Mouse (Mus musculus): ENCODE measurements around the gene C1ql3. TPM values are rescaled to one million over a fixed set of nuclear protein-coding genes. Genes with fewer than 3 reads are reported as not detected.

Gene C1ql3
- total RNA-seq, 1 experiment, result 0.36 TPM

GRCm38 (mm10) chr2:12970049-12970724 lies 41.4 kb downstream of the C1ql3 start:
- Histone ChIP-seq H3K27ac (ENCODE audit: insufficient read depth, low read depth, low read length, poor library complexity, severe bottlenecking) (no peak overlapping the region), H3K4me3 (ENCODE audit: insufficient read depth in 1 of 2, low read depth in 1 of 2, low read length in 2 of 2, poor library complexity in 1 of 2, severe bottlenecking in 1 of 2) (no peak overlapping the region), H3K9ac (ENCODE audit: insufficient read depth, low read depth, low read length, poor library complexity, severe bottlenecking) (no peak overlapping the region), H3K4me1 (ENCODE audit: control insufficient read depth in 2 of 2, insufficient read depth in 2 of 2, low read length in 2 of 2, poor library complexity in 1 of 2) (no peaks in the 10 kb centered on the region), H3K9me3 (ENCODE audit: control insufficient read depth, insufficient read depth, low read depth, low read length) (no peaks in the 10 kb centered on the region), H3K36me3 (ENCODE audit: control insufficient read depth, insufficient read depth, low read length, poor library complexity, severe bottlenecking) (no peaks in the 10 kb centered on the region)
- no peak for TF ChIP-seq MAFK (IDR thresholded peaks at IDR 0.05; ENCODE audit: insufficient read depth, low read depth, low read length)
- TF ChIP-seq ZC3H11A (IDR thresholded peaks at IDR 0.05; ENCODE audit: borderline replicate concordance, low read depth, low read length), result no peak
- no peak for TF ChIP-seq HCFC1 (IDR thresholded peaks at IDR 0.05; ENCODE audit: borderline replicate concordance, insufficient read depth, low read length)
- no peak for TF ChIP-seq ZNF384 (IDR thresholded peaks at IDR 0.05; ENCODE audit: low read depth, low read length)
- TF ChIP-seq CHD2 (IDR thresholded peaks at IDR 0.05; ENCODE audit: low read depth, low read length), result no peak
- DNase-seq (ENCODE audit: low read depth, low spot score), result no peak
- in situ Hi-C loops (cut with MboI; ENCODE audit: low sequenced_read_pairs in 2 of 2, unreplicated experiment in 2 of 2), result no loop called here

- TF ChIP-seq MAFK (IDR thresholded peaks at IDR 0.05; ENCODE audit: insufficient read depth, low read depth, low read length) (no peak), CHD2 (IDR thresholded peaks at IDR 0.05; ENCODE audit: low read depth, low read length) (no peak), ZNF384 (IDR thresholded peaks at IDR 0.05; ENCODE audit: low read depth, low read length) (no peak), HCFC1 (IDR thresholded peaks at IDR 0.05; ENCODE audit: borderline replicate concordance, insufficient read depth, low read length) (no peak), ZC3H11A (IDR thresholded peaks at IDR 0.05; ENCODE audit: borderline replicate concordance, low read depth, low read length) (no peak)
- in situ Hi-C loops (cut with MboI; ENCODE audit: low sequenced_read_pairs in 2 of 2, unreplicated experiment in 2 of 2), result no loop called here
- no peak overlapping the region for H3K9ac ChIP-seq (ENCODE audit: insufficient read depth, low read depth, low read length, poor library complexity, severe bottlenecking)
These were observed 54.7 kb downstream of the C1ql3 start for GRCm38 (mm10) chr2:12956703-12957424.

More at GRCm38 (mm10) chr2:12956703-12957424, 54.7 kb downstream of the C1ql3 start:
- no peak overlapping the region for H3K27ac ChIP-seq (ENCODE audit: insufficient read depth, low read depth, low read length, poor library complexity, severe bottlenecking)
- no peak for DNase-seq (ENCODE audit: low read depth, low spot score)
- H3K9me3 ChIP-seq (ENCODE audit: control insufficient read depth, insufficient read depth, low read depth, low read length), result no peaks in the 10 kb centered on the region
- H3K36me3 ChIP-seq (ENCODE audit: control insufficient read depth, insufficient read depth, low read length, poor library complexity, severe bottlenecking), result no peaks in the 10 kb centered on the region
- H3K4me1 ChIP-seq (ENCODE audit: control insufficient read depth in 2 of 2, insufficient read depth in 2 of 2, low read length in 2 of 2, poor library complexity in 1 of 2), result no peaks in the 10 kb centered on the region
- no peak overlapping the region for H3K4me3 ChIP-seq (ENCODE audit: insufficient read depth in 1 of 2, low read depth in 1 of 2, low read length in 2 of 2, poor library complexity in 1 of 2, severe bottlenecking in 1 of 2)

Other genes starting within 250 kb of the C1ql3 start
- gene Pter, start 87.8 kb downstream of the C1ql3 start, total RNA-seq (2012; rRNA removed), result 2.5 and 3.9 TPM in 2 replicates

Data from ES-E14 (cell line).